Mouse (Mus musculus) heart, postnatal 36 days (tissue): ENCODE measurements at regions not wholly inside any gene's neighbourhood (a gene's known extent, or its start where the extent isn't known, plus 50 kb on each side); places are given as distances from the start of the nearest gene placed in this dataset.

Experiments
- DNase-seq, 2 experiments: peaks; one replicate each; pipeline ENCODE4 v3.0.0; 2021 to 2022
- intact Hi-C: fragments of 180-260 bp; cut with DNase I; formaldehyde crosslinking; loops from one replicate; pipeline ENCODE4 v1.15.1; 2025

DNA sequence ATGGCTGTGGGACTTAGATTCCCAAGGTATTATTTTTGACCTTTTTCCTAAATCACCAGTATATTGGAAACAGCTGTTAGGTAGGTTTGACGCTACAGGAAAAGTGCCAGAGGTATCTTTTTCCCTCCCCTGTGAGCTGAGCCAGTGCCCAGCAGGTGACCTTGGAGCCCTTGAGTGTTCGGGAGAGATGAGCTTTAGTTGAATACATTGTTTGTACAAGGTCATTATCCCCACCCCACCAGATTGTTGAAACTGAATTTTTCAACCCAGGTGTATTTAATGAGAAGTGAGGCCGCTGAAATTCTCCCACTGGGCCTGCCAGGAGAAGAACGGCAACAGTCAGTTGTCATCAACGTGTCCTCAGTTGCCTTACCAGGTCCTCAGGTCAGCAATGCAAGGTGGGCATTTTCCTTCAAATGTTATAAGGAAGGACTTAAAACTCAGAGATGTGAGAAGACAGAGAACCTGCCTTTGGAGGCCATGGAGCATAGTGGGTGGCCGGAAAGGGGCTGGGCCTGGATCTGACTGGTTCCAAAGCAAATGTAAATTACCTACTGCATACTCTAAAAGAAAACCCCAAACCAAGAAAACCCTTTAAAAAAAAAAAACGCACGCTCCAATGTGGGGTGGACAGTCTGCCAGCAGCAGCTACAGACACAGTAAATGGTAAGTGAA lies 172.2 kb downstream of the Gm12728 start:
- DNase-seq: no peak
- intact Hi-C loops: no loop called here

DNA sequence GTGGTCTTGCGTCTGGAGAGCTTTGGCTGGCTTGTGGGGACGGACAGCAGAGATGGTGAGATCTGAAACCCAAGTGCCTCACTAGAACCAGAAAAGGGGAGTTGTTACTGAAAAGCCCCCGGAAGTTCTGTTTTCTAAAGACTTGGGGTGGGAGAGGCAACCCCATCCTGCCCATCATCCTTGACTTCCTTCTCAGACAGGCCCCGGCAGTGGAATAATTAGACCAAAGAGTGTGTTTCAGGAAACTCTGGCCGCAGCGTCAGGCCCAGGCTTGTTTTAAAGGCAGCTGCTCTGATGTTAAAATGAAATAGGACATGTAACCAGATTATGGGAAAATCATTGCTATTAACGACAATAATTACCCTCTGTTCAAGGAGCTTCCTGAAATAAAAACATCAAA lies 172.9 kb downstream of the Gm12728 start:
- intact Hi-C loops: no loop called here
- no peak for DNase-seq

DNA sequence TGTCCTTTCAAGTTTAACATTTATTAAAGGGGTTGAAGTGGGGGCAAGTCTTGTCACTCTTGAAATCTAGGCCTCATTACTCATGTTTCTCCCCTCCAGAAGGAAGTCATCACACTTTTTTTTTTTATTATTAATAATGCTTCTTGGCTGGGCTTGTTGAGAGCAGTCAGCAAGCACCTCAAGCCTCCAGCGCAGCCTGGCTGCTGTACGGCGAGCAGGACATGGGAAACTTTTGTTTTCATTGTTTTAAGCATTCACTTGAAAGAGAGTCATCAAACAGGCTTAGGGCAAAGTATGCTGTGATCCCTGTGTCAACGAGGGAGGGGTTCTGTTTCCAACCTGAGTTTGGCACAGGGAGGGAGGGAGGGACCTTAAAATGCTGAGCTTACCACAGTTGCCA lies 178.7 kb downstream of the Gm12728 start:
- no peak for DNase-seq
- intact Hi-C loops: no loop called here

DNA sequence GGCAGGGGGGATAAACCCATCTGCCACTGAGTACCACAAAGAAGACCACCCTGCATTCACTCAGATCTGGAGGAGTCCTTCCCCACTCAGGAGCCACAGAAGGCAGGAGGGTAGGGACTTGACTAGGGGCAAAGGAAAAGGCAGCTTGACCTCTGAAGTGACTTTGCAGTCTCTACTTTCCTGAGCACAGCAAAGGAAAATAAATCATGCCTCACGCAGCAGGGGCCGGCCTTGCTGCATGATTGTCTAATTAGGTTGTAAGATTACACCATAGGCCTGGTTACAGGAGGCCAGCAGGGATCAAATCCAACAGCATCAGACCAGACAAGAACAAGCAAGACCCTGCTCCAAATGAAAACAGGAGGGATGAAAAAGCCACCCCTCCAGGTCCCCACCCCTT lies 180.0 kb downstream of the Gm12728 start:
- intact Hi-C loops: no loop called here
- DNase-seq: no peak

DNA sequence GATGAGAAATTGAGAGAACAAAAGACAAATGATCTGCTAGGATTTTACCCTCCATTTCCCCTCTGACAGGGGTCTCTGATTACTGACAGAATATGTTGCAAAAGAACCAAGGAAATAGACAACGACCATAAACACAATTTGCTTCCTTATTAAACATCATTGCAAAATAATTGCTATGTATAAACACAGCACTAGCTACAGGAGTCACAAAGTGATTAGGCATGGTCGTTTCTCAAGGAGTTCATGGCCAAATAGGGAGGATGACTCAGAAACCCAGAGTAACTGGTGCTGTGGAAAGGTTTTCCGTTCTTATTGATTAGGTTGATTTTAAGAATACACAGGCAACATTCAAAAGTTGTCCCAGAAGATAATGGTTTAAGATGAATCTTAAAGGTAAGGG lies 180.4 kb downstream of the Gm12728 start:
- intact Hi-C loops: no loop called here
- no peak for DNase-seq

DNA sequence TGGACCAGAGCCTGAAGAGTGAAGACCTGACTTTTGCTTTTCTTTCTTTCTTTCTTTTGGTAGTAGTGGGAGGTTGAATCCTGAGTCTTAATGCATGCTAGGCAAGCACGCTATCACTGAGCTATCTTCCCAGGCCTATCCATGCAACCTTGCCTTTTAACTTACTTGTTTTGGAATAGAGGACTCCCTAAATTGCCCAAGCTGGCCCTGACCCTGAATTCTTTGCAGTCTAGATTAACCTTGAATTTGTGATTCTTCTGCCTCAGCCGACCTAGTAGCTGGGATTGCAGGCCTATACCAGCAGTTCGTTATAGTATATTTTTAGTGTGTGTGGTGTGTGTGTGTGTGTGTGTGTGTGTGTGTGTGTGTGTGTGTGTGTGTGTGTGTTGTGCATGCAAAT lies 183.1 kb downstream of the Gm12728 start:
- no peak for DNase-seq
- intact Hi-C loops: no loop called here

DNA sequence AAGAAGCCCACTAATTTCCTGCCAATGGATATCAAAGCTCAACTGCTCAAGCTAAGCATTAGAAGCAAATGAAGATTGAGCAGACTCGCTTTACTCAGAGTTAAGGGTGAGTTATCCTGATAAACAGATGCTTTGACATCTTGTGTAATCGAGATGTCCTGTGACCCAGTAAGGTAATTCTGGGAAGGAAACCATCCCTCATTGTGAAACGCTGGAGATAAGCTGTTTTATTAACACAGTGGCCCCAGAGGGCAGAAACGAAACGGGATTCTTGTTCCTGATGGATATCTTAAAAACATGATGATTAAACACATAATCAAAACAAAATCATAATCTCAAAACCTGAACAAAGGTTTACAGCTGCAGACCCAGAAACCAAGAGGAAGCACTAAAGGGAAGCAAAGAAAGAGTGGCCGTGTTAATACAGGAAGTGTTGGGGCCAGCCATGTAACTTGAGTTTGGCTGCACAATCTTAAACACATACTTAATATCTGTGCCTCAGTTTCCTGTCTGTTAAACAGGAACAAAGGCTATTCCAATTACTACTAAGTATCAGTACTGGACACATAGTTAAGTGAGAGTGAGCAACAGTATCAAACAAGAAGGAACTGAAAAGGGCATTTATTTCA lies 184.2 kb downstream of the Gm12728 start:
- intact Hi-C loops: no loop called here
- no peak for DNase-seq

DNA sequence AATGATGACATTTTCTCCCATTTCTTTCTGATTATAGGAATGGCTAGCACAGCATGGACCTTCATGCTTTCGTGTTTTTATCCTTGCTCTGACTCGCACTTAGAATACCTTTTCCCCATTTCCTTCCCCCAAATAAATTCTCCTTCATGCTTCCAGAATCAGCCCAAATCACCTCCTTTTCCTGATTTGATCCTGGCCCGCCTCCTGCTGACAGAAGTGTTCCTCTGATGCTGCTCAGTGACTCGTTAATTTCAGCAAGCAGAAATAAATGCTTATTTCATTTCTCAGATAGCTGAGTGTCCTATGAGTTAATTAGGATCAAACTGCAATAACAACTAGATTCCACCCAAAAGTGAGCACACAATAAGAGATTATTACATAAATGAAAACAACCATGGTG lies 185.3 kb downstream of the Gm12728 start:
- intact Hi-C loops: no loop called here
- no peak for DNase-seq

DNA sequence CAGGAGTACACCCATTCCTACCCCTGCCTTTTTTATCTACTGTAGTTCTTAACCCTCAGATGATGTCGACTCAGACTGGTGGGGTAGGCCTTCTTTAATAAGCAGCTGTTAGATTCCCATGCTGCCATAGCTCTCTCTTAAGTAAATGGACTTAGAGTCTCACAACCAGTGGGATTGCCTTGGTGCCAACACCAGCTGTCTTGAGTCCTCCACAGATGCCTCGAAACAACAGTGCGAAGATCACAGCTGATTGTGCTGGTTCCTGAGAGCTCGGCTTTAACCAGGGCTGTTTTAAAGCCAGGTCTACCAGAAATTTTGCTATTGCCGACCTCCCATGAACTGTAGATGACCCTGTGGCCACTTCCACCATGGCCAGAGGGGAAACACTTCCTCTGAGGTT lies 189.4 kb downstream of the Gm12728 start:
- no peak for DNase-seq
- intact Hi-C loops: no loop called here

DNA sequence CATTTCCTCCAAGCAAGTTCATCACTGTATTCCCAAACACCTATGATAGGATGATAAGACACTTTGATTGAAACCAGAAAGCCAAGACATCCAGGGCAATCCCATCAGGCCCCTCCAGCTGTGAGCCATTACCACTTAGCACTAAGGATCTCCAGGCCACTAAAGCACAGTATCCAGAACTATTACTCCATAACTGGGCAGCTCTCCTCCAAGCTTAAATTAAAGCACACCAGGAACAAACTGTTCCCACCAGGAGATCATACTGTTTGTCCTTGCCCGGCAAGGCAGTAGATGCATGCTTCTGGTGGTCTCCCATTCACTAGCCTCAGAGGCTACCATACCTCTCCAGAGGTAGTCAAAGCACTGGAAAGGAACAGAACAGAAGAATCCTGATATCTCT lies 193.3 kb downstream of the Gm12728 start:
- intact Hi-C loops: no loop called here
- DNase-seq: no peak

DNA sequence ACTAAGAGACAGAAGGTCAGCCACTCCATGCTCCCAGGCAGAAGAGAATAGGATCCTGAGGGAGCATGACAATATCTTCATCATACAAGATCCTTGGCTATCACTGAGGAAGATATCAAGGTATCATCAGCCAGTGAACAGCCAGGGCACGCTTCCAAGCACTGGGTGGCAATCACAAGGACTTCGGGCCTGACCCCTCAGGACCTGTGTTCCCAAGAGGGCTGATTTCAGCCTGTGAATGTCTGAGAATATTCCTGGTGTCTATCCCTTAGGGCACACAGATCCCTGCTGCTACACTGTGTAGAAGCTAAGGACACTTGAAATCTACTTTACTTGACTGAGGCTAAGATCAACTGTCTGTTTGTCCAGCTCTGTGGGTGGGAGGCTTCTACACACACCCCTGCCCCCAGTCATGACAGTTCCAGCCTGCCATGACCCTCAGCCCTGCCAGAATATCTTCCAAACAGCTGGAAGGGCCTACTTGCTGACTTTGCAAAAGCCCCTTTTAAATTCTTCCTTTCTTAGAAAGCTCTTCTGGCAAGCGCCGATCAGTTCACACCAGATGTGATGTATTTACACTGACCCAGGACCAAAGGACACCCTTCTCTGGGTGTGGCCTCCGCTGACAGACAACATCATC lies 198.4 kb downstream of the Gm12728 start:
- intact Hi-C loops: no loop called here
- no peak for DNase-seq

DNA sequence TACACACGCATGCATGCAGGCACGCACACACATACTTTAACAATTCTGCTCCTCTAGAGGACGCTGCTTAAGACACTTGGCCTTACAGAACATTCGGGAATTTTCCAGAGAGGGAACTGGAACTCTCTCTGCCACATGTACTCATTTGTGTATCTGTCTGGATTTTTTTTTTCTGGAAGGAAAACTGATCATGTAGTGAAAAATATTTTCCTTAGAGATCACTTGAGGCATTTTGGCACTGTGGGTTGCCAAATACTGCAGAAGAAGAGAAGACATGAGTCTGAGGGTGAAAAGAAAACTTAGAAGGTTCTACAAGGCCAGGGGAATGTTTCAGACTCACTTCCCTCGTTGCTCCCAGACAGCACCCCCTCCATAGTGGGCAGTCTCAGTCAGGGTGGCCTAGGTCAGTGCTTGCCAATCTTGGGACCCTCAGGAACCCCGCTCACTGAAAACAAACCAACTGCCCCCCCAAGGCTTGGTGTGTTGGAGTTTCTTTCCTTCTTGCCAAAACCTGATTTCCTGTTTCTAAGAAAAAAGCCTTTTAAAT lies 203.0 kb downstream of the Gm12728 start:
- peak in 1 of 2 experiments; percentile 30 for DNase-seq
- intact Hi-C loops: no loop called here

DNA sequence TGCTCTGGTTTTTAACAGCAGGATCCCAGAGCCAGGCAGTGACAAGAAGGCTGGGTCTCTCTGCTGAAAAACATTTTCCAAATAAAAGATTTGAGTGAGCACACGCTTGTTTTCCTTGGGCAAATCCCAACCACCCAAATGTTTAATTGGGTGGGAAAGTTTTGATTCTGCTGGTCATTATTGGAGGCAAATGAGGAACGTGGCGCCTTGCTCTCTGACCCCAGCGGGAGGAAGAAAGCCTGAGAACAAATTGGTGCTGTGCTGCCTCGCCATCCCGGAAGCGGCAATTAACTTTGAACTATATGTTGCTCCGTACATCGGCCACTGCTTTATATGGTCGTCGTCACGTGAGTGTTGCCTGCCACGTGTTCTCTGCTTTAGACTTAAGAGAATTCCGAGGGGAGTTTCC lies 204.7 kb downstream of the Gm12728 start:
- DNase-seq: peak; percentile 31 to 43

DNA sequence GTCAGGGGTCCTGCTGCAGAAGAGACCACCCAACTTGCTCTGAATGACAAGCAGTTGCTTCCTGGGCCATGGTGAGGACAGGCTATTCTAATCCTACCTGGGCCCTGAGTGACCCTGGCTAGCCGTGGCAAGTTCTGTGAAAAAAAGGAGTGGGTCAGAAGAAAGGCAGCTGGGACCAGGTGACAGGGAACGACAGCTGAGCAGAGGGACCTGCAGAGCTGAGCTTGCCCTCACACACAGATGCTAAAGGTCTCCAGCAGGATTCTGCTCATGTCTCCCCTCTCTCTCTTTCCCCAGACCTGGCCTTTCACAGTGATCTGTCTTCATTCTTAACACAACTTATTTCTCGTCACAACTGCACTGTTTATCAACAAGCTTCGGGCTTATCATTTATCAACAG lies 206.4 kb downstream of the Gm12728 start:
- intact Hi-C loops: no loop called here
- no peak for DNase-seq

More for the DNA sequence above, 204.7 kb downstream of the Gm12728 start:
- intact Hi-C loops: no loop called here

DNA sequence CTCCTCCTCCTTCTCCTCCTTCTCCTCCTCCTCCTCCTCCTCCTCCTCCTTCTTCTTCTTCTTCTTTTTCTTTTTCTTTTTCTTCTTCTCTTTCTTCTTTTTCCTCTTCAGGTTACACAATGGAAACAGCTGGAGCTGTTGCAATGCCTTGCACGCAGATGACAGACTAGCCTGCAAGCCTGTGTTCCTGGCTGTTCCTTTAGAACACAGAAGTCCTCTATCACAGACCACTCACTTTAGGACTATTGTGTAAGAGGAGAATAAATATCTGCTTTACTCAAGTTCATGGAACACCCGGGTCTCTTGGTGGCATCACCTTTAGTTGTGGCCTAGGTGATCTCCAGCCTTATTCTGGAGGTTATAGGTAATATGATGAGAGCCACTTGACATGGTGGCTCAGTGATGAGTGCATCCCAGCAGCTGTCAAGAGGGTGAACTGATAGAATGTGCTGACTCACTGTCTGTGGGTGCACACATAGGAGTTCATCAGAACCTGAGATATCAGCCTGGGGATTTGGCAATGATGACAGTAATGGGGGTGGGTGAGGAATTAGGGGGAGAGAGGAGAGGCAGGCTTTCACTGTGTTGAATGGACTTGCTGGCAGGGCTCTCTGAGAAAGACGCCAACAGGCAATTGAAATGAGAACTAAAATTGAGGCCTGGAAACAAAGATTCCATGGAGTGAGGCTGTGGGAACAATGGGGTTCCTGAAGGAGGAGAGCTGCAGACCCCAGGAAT lies 207.4 kb downstream of the Gm12728 start:
- intact Hi-C loops: no loop called here
- DNase-seq: peak in 1 of 2 experiments; percentile 26

DNA sequence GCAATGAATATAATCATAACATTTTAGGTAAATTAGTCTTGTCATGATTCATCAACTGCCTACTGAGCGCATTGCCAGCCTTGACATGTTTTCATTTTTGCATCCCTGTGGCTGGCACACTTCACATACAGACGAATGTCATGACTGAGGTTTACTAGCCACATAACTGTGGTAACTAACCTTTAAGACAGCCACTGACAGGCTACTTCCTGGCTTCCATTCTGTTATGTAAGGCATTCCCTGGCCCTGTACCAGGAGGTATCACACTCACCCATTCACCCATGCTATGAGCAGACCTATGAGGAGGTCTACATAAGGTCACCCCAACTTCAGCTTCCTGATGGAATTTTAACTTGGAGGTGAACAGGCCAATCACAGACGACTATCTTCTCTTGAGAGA lies 212.8 kb downstream of the Gm12728 start:
- intact Hi-C loops: no loop called here

DNA sequence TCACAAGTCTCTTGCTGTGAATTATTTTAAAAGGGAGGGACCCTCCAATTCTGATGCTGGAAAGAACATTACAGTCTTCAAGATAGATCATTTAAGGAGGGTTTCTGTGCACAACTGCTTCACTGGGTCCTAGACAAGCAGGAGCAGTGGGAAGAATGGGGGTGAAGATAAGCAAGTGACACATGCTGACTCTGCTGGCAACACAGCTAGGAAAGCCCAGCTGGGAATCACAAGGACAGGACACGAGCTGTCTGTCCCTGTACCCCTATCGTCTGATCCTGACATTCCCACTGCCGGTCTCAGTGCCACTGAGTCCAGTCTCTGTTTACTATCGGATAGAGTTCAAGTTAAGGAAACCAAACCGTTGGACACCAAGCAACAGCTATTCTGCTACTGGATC lies 216.3 kb downstream of the Gm12728 start:
- no peak for DNase-seq
- intact Hi-C loops: no loop called here

More for the DNA sequence above, 212.8 kb downstream of the Gm12728 start:
- DNase-seq: no peak

DNA sequence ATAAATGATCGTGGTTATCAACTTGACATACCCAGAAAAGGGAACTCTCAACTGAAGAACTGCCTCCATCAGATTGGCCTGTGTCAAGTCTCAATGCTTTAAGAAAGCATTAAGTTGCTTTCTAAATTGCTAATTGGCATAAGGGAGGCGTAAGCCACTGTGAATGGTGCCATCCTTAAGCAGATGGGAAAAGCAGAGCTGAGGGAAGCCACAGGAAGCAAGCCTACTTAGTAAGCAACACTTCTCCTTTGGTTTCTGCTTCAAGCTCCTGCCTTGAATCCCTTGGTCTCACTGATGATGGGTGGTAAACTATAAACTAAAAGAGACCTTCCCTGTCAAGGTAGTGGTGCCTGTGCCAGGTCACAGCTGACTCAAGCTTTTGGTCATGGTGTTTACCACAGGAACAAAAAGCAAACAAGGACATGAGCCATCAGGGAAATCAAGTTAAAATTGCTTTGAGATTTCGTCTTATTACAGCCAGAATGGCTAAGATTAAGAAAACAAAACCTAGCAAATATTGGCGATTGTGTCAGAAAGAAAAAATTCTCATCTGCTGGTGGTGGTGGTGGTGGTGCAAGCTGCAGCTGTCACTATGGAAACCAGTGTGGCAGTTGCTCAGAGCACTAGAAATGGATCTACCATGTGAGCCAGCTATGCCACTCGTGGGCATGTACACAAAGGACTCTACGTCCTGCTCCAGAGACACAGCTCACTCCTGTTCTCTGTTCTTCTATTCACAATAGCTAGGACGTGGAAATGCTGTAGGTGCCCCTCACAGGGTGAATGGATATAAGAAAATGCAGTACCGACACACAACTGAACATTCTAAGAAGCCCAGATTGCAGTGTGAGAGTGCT lies 217.9 kb downstream of the Gm12728 start:
- DNase-seq: no peak
- intact Hi-C loops: no loop called here

DNA sequence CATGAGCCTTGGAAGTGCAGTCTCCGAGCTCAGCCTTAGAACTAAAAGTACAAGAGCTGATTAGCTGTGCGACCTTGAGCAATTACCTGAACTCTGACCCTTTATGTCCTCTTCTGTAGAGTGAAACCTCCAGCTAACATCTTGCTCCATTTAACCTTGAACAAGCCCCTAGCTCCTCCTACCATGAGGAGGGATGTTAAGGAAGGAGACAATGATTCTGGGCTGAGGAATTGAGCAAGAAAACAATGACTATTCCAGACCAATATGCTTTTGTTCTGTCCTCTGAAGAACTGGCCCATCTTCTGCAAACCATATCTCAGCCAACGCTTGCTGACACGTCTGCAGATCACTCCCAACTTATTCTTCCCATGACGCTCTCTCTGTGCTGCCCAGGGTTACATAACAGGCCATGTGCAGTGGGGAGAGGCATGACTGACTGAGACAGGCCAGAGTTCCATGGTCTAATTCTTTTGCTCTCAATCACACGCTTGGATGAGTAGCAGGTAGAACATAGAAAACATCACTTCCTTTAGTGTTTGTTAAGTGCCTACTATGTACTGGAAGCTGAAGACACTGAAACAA lies 227.5 kb downstream of the Gm12728 start:
- DNase-seq: no peak
- intact Hi-C loops: no loop called here

DNA sequence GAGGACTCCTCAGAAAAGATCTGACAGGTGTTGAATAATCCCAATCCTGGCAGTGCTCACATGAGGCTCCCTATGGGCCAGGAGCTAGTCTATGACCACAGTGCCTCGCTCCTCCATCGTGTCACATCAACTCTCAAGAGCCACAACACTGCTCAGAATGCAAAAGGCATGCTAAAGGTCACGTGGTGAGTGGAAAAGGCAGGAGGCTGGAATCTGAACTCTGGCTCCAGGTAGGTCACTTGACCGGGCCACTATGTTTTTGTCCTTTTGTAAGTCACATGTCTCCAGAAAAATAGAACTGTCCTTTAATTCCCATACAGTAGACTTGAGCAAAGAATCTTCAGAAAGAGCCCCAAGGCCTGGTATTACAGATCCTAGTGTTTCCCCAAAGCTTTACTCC lies 229.3 kb downstream of the Gm12728 start:
- DNase-seq: no peak
- intact Hi-C loops: no loop called here
